Mouse (Mus musculus) mouse embryonic stem cell (cell line): Measurements from ENCODE around the gene Riiad1.

Experiments
- in situ Hi-C, 2 experiments: fragments of 300-500 bp; cut with MboI; formaldehyde crosslinking; loops; 1 replicate in 1 of 2; 3 replicates in 1 of 2; pipeline ENCODE4 v1.14.3; 2019 to 2020; ENCODE audit warnings: low sequenced_read_pairs in 2 of 2, low pct_unique_long_range_greater_than_20kb in 1 of 2, mixed read lengths in 1 of 2; ENCODE audit not compliant: unreplicated experiment in 1 of 2

The Riiad1 gene

DNA sequence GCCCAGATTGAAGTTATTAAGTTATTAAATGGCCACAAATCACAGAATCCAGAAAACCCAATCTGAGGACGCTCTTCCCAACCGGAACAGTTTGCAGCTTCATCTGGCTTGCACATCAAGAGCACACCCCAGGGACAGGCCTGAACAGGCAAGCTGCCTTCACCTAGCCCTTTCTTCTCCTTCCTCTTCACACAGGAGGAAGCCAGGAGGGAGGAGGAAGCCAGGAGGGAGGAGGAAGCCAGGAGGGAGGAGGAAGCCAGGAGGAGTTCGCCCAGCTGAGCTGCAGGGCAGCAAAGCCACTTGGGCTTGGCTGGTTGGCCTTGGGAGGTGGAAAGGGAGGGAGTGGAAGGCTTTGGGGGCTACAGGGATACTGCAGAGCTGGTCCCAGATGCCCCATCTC, 11.2 kb downstream of the Riiad1 start:
- in situ Hi-C loops, result no loop called here

DNA sequence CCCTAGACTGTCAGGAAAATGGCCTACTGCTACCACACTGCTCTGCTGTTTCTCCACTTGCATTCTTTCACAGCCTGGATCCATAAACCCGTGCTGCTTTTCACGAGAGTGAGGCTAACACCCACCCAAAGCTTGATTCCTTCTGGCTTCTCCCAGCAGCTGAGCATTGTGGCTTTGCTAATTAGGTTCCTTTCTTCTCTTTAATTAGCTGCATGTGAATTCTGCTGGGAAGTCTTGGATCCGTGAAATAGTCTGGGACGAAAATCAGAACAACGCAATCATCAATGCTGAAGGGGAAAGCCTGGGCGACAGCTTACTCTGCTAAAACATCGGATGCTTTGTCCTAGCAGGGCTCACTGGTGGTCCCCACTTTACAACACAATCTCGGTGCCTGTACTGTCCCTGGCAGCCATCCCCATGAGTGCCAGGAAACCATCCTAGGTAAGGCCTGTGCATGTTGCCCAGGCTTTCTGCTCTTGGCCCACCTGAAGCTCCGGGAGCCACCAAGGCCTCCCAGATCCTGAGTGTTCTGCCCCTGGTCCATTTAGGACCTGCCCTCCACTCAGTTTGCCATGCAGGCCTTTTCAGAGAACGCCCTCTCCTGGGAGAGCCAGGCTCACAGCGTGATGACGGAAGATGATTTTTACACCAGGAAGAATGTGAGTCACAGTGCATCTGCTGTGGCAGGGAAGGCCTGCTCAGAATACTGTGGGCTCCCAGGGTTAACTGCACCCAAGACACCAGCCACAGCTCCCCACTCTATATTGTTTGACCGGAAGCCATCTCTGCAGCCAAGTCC, 14.3 kb downstream of the Riiad1 start:
- in situ Hi-C loops, result no loop called here

DNA sequence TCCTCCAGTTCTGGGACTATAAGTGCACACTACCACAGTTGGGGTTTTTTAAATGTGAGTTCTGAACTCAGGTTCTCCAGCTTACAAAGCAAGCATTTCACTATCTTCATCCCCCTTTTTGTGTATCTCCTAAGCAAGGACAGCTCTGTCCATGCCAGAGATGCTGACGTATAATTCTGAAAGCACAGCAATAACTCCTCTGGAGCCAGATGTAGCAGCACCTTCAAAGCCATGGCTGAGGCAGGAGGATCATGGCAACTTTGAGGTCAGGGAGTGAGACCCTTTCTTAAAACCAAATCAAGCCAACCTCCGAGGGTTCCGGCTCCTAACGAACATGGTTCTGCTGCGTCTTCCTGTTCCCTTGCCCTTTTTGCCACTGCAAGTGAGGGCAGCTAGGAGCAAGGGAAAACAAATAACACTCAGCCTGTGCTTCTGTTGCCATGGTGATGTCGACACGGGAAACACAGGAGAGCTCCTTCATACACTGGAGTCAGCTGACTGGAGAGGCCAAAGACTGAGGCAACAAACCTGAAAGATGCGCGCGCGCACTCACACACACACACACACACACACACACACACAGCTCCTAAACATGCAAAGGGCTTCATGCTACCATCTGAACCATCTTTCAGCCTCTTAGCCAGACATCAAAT, 16.1 kb downstream of the Riiad1 start:
- in situ Hi-C loops, result no loop called here

DNA sequence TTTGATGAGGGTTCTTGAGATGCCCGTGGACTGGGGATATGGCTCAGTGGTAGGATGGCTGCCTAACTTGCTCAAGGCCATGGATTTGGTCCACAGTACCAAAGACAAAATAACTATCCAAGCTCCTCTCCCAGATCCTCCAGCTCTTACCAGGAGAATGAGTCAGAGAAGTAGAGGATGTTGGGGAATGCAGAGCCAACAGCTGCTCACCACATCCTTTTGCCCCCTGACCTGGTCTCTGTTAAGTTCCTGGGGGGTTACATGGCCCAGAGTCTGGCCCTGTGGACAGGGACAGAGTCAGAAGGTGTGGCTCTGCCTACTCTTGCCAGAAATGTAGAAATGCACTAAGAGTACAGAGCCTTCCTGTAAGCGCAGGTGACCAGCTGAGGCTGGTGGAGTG, 20.3 kb downstream of the Riiad1 start:
- in situ Hi-C loops, result loop anchor here (5.0 to 10.0 kb wide), 4 partner anchors 37 to 135 kb away; no protein-coding TSS in a partner anchor

DNA sequence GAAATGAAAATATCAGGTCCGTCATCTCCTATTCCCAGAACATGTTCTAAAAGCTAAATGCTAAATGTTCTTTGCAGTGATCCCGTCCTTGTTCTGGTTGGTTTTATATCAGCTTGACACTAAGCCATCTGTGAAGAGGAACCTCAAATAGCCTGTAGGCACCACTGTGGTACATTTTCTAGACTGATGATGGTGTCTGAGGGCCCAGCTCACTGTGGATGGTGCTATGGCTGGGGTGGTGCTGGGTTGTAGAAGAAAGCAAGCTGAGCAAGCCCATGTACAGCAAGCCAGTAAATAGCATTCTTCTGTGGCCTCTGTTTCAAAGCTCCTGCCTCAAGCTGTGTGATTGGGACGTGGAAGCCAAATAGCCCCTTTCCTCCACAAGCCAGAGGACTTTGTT, 23.1 kb downstream of the Riiad1 start:
- in situ Hi-C loops, result loop anchor here (5.0 to 10.0 kb wide), 4 partner anchors 40 to 138 kb away; no protein-coding TSS in a partner anchor

DNA sequence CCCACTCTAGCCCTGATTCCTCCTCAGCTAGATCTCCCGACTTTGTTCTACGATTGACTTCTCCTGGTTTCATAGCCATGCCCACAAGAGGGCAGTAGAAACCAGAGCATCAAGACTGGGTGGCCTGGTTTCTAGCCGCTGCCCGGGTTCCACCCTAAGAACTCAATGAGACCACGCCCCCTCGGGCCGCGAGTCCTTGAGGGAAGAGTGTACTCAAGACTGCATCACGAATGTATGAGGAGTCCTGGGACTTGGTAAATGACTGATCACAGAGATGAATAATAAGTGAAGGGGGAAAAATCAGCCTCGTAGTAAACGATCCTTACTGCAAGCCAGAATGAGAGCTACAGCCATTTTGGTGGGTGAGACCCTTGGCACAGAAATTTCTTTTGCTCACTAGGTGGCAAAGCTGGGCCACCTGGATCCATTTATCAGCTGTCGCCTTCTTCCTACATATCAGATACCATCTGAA, 23.6 kb downstream of the Riiad1 start:
- in situ Hi-C loops, result loop anchor here (5.0 to 10.0 kb wide), 4 partner anchors 41 to 138 kb away; no protein-coding TSS in a partner anchor

DNA sequence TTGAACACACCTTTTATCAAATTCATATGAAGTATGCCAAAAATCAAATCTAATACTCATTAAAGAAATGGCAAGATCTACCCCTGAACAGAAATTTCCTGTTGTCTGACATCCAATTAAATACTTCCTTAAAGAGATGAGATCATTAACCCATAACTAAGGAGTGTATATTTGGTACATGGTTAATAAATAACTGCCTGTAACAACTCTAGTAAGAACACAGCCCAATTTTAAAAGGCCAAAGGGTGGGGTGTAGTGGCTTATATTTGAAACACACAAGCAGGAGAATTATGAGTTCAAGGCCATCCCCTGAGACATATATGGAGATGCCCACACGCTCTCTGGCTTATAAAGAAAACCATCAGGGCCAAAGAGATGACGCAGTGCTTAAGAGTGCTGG, 30.8 kb downstream of the Riiad1 start:
- in situ Hi-C loops, result no loop called here

DNA sequence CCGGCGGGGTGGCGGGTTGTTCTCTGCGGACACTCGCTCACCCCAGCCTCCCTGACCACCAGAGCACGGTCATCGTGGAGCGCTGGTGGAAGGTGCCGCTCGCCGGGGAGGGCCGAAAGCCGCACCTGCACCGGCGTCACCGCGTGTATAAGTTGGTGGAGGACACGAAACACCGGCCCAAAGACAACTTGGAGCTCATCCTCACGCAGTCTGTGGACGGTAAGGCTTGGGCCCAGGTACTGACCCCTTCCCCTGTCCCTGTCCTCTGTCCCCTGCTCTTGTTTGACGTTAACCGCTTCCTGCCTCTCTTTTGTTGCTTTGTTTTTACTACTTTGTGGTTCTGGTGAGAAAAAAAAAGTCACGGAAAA, 36.6 kb downstream of the Riiad1 start, which contains the start of gene Oaz3:
Gene Oaz3, minus strand, starts transcription at position 319 of the 368 bp plus-strand sequence.
- in situ Hi-C loops, result no loop called here

DNA sequence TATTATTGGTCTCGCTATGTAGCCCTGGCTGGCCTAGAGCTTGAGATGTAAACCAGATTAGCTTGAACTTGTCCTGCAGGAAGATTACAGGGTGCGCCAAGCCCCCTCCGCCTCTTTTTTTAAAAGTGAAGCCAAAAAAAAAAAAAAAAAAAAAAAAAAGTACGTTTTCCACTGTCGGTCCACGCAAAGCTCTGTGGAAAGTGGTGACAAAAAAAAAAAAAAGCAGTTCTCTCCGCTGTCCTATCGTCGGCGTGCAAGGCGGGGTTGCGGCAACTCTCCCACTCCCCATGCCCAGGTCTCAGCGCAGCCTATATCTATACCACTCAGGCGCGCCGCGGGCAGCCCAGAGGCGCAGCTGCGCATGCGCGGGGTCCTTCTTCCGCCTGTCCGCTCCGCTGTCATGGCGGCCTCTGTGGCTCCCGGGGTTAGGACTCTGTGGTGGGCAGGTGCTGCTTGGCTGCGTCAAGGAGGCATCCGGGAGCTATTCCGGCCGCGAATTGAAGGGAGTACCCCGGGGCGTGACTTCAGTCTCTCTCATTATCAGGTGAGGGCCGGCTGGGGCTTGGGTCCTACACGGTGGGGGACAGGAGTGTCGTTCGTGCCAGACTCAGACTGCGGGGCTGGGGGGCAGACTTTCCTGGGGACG, 37.1 kb downstream of the Riiad1 start, which contains the start of gene Mrpl9:
Gene Mrpl9, plus strand, starts transcription at position 368 of the 646 bp plus-strand sequence.
- in situ Hi-C loops, result no loop called here

DNA sequence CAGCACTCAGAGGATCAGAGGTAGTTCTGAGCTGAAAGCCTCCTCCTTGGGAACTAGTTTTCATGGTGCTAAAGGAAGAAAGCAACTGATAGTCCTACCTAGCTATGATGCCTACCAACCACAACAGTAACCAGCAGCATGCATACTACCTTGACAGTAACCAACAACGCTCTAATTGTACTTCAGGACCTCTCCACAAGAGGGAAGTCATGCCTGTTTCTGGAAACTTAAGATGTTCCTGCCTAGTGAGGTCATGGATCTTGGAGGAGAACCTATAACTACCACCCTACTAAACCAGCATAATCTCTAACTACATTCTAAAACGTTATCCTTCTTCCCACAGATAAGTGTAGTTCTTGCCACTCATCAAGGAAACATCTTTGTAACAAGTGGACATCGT, 39.0 kb downstream of the Riiad1 start:
- in situ Hi-C loops, result no loop called here

DNA sequence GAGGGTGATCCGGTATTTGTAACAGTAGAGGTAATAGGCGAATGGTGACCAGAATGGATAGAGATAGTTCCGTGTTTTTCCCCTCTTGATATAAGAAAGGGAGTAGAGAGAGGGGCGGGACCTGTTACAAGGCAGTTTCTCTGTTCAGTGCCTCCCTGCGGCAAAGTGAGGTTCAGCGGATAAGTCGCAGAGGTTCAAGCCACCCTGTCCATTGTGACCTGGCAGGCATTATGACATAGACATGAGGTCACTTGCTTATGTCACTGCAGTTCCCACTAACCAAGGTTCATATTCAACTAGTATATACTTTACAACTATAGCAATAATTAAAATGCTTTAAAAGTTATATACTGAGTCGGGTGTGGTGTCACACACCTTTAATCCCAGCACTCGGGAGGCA, 43.7 kb downstream of the Riiad1 start:
- in situ Hi-C loops, result no loop called here

DNA sequence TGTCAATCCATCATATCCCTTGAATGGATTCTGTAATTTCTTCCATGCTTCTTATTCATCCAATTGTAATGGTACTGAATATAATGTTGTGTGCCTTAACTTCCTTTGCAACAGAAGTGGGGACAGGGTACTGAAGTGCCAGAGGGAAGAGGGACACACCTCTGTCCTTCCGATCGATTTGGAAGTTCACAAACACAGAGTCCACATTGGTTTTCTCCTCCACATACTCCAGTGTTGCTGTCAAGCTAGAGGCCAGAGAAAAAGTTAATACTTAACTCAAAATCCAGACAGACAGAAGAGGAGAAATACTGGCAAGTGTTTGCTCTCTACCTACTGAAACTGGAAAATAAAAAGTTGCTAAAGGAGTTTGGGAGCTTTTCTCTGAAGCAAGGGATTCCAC, 45.8 kb downstream of the Riiad1 start:
- in situ Hi-C loops, result no loop called here

DNA sequence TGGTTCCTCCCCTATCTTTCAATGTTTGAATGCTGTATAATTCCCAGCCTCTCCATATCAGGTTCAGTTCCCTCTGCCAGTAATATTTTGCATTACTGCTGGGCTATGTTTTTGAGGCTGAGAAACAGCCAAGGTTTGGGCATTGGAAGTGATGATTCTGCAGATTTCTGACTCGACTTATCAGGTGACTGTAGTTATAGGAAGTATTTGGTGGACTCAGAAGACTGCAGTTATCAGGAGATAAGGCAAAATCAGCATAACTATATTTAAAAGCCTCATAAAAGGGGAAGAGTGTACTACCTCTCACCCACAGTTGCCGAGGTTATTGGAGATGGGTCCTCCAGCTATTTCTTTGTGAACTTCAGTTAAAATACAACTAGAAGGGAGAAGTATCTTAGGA, 49.2 kb downstream of the Riiad1 start:
- in situ Hi-C loops, result no loop called here
